Mouse (Mus musculus): ENCODE measurements at regions not wholly inside any gene's neighbourhood (a gene's known extent, or its start where the extent isn't known, plus 50 kb on each side); places are given as distances from the start of the nearest gene placed in this dataset.

DNA sequence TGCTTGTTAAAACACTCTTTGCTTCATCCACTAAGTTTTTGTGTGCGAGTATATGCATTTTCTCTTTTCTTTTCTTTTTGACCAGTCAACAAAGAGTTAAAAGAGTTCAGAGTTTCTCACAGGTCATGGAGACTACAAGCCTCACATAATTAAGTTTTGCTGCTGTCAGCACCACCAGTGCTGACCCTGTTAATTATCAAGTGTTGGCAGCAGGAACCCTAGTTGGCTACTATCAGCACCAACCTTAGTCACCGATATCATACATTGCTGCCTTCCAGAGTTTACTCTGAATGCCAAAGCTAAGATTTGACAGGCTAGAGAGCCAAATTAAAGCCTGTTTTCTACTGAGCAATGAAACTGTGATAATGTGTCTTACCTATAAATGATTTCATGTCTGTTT is 491.8 kb upstream of the Cntnap2 start:
- DNase-seq, result peak; percentile 29

- no peak for DNase-seq
These were observed 490.2 kb upstream of the Cntnap2 start for GRCm38 (mm10) chr6:44568937-44569336.

GRCm38 (mm10) chr6:44590141-44590540 is 469.0 kb upstream of the Cntnap2 start:
- no peak for DNase-seq

Measured in heart, postnatal 4 days (tissue).